In genomic region chr2:74578843-74579489, GRCm38 (mm10) we compare ENCODE assay signal across 8 mouse cellular contexts. TPM values are rescaled to one million over a fixed set of nuclear protein-coding genes. Genes with fewer than 3 reads are reported as not detected.
DNase-seq lines count a peak whose midpoint lies in the region; ATAC-seq lines count a peak whose summit lies in the region.

Lnpk (minus strand) TSS chr2:74579435.

- peaks cover 15% of the 10 kb centered on the region for H3K4me1 ChIP-seq in hindbrain, embryonic 12.5 days

- no peaks in the 10 kb centered on the region for H3K27me3 ChIP-seq in hindbrain, embryonic 12.5 days

- H3K27ac ChIP-seq in hindbrain, embryonic 12.5 days, result peak within 1 kb of the TSS; percentile 89

- peak within 1 kb of the TSS; percentile 94 for H3K4me3 ChIP-seq in hindbrain, embryonic 12.5 days

- H3K9me3 ChIP-seq in hindbrain, embryonic 12.5 days (replicated peaks), result no peaks in the 10 kb centered on the region

- no peaks in the 10 kb centered on the region for H3K36me3 ChIP-seq in hindbrain, embryonic 12.5 days

- WGBS in hindbrain, embryonic 12.5 days, result under 1% methylated on average over 34 of the region's 34 CpGs

- DNase-seq in NIH3T3 (ENCODE audit: low read depth), result peak; percentile 95
- peak; percentile 96 to 97 for DNase-seq in cerebellum, postnatal 10 days
- DNase-seq in frontal cortex, postnatal 10 days (ENCODE audit: low spot score in 2 of 2), result peak; percentile 81 to 91
- DNase-seq in layer of hippocampus, postnatal 36 days, result peak; percentile 92 to 93
- peak; percentile 95 for DNase-seq in lung, postnatal 36 days
- peak; percentile 94 for DNase-seq in retina, postnatal 1 day
- peak; percentile 83 to 90 for DNase-seq in urinary bladder, adult 18-20 months (ENCODE audit: low spot score in 2 of 2)

- H3K4me2 ChIP-seq in hindbrain, embryonic 12.5 days (replicated peaks), result peak within 1 kb of the TSS; percentile 93

- peak within 1 kb of the TSS; percentile 97 for H3K9ac ChIP-seq in hindbrain, embryonic 12.5 days

- peak; percentile 99 for ATAC-seq in hindbrain, embryonic 12.5 days (ENCODE audit: low FRiP score)

RNA-seq across cellular contexts. Expression of gene Lnpk, which starts in this region (rescaled TPM):
- polyA plus RNA-seq in hindbrain, embryonic 12.5 days (2016; fragmentation: Nextera tagmentation; extraction: Ambion mirVana), result 57.8 and 61.1 TPM in 2 replicates
- 10 to 100 TPM; 56.3 to 67.8 TPM for total RNA-seq in layer of hippocampus, postnatal 36 days (2021)

Comparison
In these comparisons a context has a peak if more than half of its experiments do, and no peak if none do; other contexts are left out.
1. Peak in every context shown above with its lines: DNase-seq, ATAC-seq, H3K4me3 ChIP-seq and H3K27ac ChIP-seq.